Comparison of ENCODE assay signal across 15 mouse cellular contexts in the genomic region with DNA sequence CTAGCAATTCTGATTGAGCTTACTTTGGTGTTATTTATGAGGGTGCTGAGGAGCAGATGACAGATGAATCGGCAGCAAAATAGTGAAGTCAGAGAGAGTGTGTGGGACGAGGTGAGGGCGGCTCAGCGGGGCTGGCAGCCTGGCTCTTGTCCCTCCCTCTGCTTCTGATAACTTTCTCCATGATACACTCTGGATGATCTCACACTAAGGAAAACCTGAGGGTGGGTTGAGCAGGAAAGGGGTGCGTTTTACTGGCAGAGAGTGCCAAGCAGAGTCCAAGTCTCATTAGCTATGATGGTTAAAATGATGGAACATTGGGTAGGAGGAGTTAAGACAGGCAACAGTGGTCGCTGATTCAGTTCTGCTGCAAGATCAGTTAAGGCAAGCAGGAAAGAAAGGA.
DNase-seq lines count a peak whose midpoint lies in the region; ATAC-seq lines count a peak whose summit lies in the region.
"Had no signal": no experiment of that assay in that cellular context is flagged by ENCODE, and none has a peak within 500 bp of the region (broad histone marks: within the 10 kb centered on the region; RNA-seq: fewer than 3 reads in every experiment).

No protein-coding gene starts in this region.

- no peak for ATAC-seq in intestine, embryonic 14.5 days (replicated peaks; ENCODE audit: low FRiP score, low TSS enrichment, low read depth)
- no peak for ATAC-seq in intestine, embryonic 15.5 days
- ATAC-seq in frontal cortex, adult (ENCODE audit: low TSS enrichment): peak; percentile 87
- ATAC-seq in liver, embryonic 11.5 days (replicated peaks; ENCODE audit: low FRiP score): no peak
- ATAC-seq in forebrain, embryonic 13.5 days: no peak
- ATAC-seq: hindbrain, postnatal 0 days; midbrain, embryonic 16.5 days had no signal

- H3K4me3 ChIP-seq in intestine, embryonic 14.5 days (ENCODE audit: low read depth, low read length): no peak overlapping the region
- H3K4me3 ChIP-seq in intestine, embryonic 15.5 days (replicated peaks): no peak overlapping the region
- no peak overlapping the region for H3K4me3 ChIP-seq in liver, embryonic 11.5 days (ENCODE audit: low read depth, low read length)
- no peak overlapping the region for H3K4me3 ChIP-seq in forebrain, embryonic 13.5 days
- H3K4me3 ChIP-seq: embryonic facial prominence, embryonic 12.5 days; forebrain, embryonic 10.5 days had no signal

- no peaks in the 10 kb centered on the region for H3K27me3 ChIP-seq in intestine, embryonic 14.5 days (replicated peaks; ENCODE audit: control insufficient read depth, insufficient read depth, low read length)
- H3K27me3 ChIP-seq in intestine, embryonic 15.5 days (replicated peaks): no peaks in the 10 kb centered on the region
- no peaks in the 10 kb centered on the region for H3K27me3 ChIP-seq in liver, embryonic 11.5 days (replicated peaks; ENCODE audit: control insufficient read depth, insufficient read depth, low read length)
- no peaks in the 10 kb centered on the region for H3K27me3 ChIP-seq in forebrain, embryonic 13.5 days
- H3K27me3 ChIP-seq: embryonic facial prominence, embryonic 12.5 days had no signal

- no peak overlapping the region for H3K4me2 ChIP-seq in intestine, embryonic 14.5 days (ENCODE audit: low read length)
- no peak overlapping the region for H3K4me2 ChIP-seq in intestine, embryonic 15.5 days (replicated peaks)
- H3K4me2 ChIP-seq in liver, embryonic 11.5 days: no peak overlapping the region
- no peak overlapping the region for H3K4me2 ChIP-seq in forebrain, embryonic 13.5 days
- H3K4me2 ChIP-seq: embryonic facial prominence, embryonic 12.5 days had no signal

- no peaks in the 10 kb centered on the region for H3K36me3 ChIP-seq in intestine, embryonic 14.5 days (ENCODE audit: control insufficient read depth, insufficient read depth, low read length)
- no peaks in the 10 kb centered on the region for H3K36me3 ChIP-seq in intestine, embryonic 15.5 days
- no peaks in the 10 kb centered on the region for H3K36me3 ChIP-seq in liver, embryonic 11.5 days (ENCODE audit: control insufficient read depth, insufficient read depth, low read length)
- H3K36me3 ChIP-seq in forebrain, embryonic 13.5 days (ENCODE audit: poor library complexity, severe bottlenecking): no peaks in the 10 kb centered on the region
- H3K36me3 ChIP-seq: embryonic facial prominence, embryonic 12.5 days; forebrain, embryonic 10.5 days; G1E had no signal

- H3K27ac ChIP-seq in intestine, embryonic 14.5 days (ENCODE audit: low read depth): no peak overlapping the region
- H3K27ac ChIP-seq in intestine, embryonic 15.5 days: no peak overlapping the region
- no peak overlapping the region for H3K27ac ChIP-seq in liver, embryonic 11.5 days (ENCODE audit: low read depth, low read length)
- H3K27ac ChIP-seq in forebrain, embryonic 13.5 days: no peak overlapping the region
- H3K27ac ChIP-seq: embryonic facial prominence, embryonic 12.5 days; forebrain, embryonic 10.5 days; hindbrain, postnatal 0 days had no signal

- DNase-seq in intestine, embryonic 14.5 days (ENCODE audit: low spot score): peak; percentile 25
- DNase-seq in layer of hippocampus, adult 18-20 months (ENCODE audit: low spot score in 2 of 2): peak; percentile 73 to 88
- DNase-seq in left cerebral cortex, adult 9 months (ENCODE audit: low spot score in 2 of 2): peak; percentile 52 to 77
- DNase-seq in liver, embryonic 11.5 days (ENCODE audit: low spot score): no peak
- no peak for DNase-seq in cerebellum, adult 8-10 months
- DNase-seq: adrenal gland, postnatal 14 days; thymus, adult 18-20 months had no signal

- H3K9ac ChIP-seq in intestine, embryonic 14.5 days (ENCODE audit: low read length): no peak overlapping the region
- H3K9ac ChIP-seq in intestine, embryonic 15.5 days: no peak overlapping the region
- H3K9ac ChIP-seq in liver, embryonic 11.5 days (ENCODE audit: low read depth, low read length): no peak overlapping the region
- H3K9ac ChIP-seq in forebrain, embryonic 13.5 days: no peak overlapping the region
- H3K9ac ChIP-seq: embryonic facial prominence, embryonic 12.5 days had no signal

- H3K4me1 ChIP-seq in intestine, embryonic 14.5 days (replicated peaks; ENCODE audit: control insufficient read depth, insufficient read depth, low read length): no peaks in the 10 kb centered on the region
- H3K4me1 ChIP-seq in intestine, embryonic 15.5 days (replicated peaks): no peaks in the 10 kb centered on the region
- H3K4me1 ChIP-seq in liver, embryonic 11.5 days (replicated peaks; ENCODE audit: control insufficient read depth, insufficient read depth, low read length): no peaks in the 10 kb centered on the region
- H3K4me1 ChIP-seq in forebrain, embryonic 13.5 days: no peaks in the 10 kb centered on the region
- H3K4me1 ChIP-seq: forebrain, embryonic 10.5 days had no signal

- WGBS in intestine, embryonic 14.5 days: 60% methylated on average over 6 of the region's 6 CpGs
- 64% methylated on average over 6 of the region's 6 CpGs for WGBS in intestine, embryonic 15.5 days
- WGBS in liver, embryonic 11.5 days: 67% methylated on average over 6 of the region's 6 CpGs
- WGBS in forebrain, embryonic 13.5 days: 89% methylated on average over 6 of the region's 6 CpGs

- no peaks in the 10 kb centered on the region for H3K9me3 ChIP-seq in intestine, embryonic 14.5 days (ENCODE audit: control insufficient read depth, low read length)
- H3K9me3 ChIP-seq in intestine, embryonic 15.5 days: no peaks in the 10 kb centered on the region
- no peaks in the 10 kb centered on the region for H3K9me3 ChIP-seq in liver, embryonic 11.5 days (ENCODE audit: control insufficient read depth, low read length)
- H3K9me3 ChIP-seq in forebrain, embryonic 13.5 days (replicated peaks): no peaks in the 10 kb centered on the region
- H3K9me3 ChIP-seq: embryonic facial prominence, embryonic 12.5 days; forebrain, embryonic 10.5 days had no signal

Comparison
In these comparisons a context has a peak if more than half of its experiments do, and no peak if none do; other contexts are left out.
1. DNase-seq: peak in intestine, embryonic 14.5 days (single experiment), layer of hippocampus, adult 18-20 months (2 of 2) and left cerebral cortex, adult 9 months (2 of 2); none in liver, embryonic 11.5 days (single experiment) and cerebellum, adult 8-10 months (single experiment).